Mouse (Mus musculus): Measurements from ENCODE around the gene H2al1d. TPM values are rescaled to one million over a fixed set of nuclear protein-coding genes. Genes with fewer than 3 reads are reported as not detected.
"Not testable (repeated sequence)": the region's sequence is repeated elsewhere in the genome, so short reads cannot be mapped to it uniquely, and the experiment has no call there.

Gene H2al1d
- polyA plus RNA-seq (2012; rRNA removed) = not detected in 2 replicates

GRCm38 (mm10) chrX:11308524-11308923 lies at the start of gene H2al1d:
TSS of gene H2al1d (plus strand) at chrX:11308824.
- not testable (repeated sequence) for H3K36me3 ChIP-seq (ENCODE audit: control insufficient read depth, insufficient read depth, low read length); H3K4me3 ChIP-seq (ENCODE audit: control insufficient read depth, insufficient read depth, low read length); DNase-seq; H3K4me1 ChIP-seq (replicated peaks; ENCODE audit: control insufficient read depth, insufficient read depth, low read length); H3K27ac ChIP-seq (ENCODE audit: control insufficient read depth, insufficient read depth, low read length); H3K27me3 ChIP-seq (ENCODE audit: control insufficient read depth, insufficient read depth, low read length)
- no CpG with 5 or more reads among the region's 6 CpGs for WGBS

- Histone ChIP-seq H3K4me3 (ENCODE audit: control insufficient read depth, insufficient read depth, low read length) (no peak overlapping the region), H3K36me3 (ENCODE audit: control insufficient read depth, insufficient read depth, low read length) (no peaks in the 10 kb centered on the region), H3K27ac (ENCODE audit: control insufficient read depth, insufficient read depth, low read length) (no peak overlapping the region), H3K4me1 (replicated peaks; ENCODE audit: control insufficient read depth, insufficient read depth, low read length) (no peaks in the 10 kb centered on the region), H3K27me3 (ENCODE audit: control insufficient read depth, insufficient read depth, low read length) (no peaks in the 10 kb centered on the region)
- WGBS = 96% methylated on average over 8 of the region's 8 CpGs
- TF ChIP-seq CTCF (IDR thresholded peaks at IDR 0.05; ENCODE audit: borderline replicate concordance, control insufficient read depth, extremely low read depth, insufficient read depth, low read length, poor library complexity) = no peak
- no peak for TF ChIP-seq POLR2A (IDR thresholded peaks at IDR 0.05; ENCODE audit: control insufficient read depth, extremely low read depth, insufficient read depth, low read length, poor library complexity)
- no peak for DNase-seq
Measured at GRCm38 (mm10) chrX:11264918-11265317, 43.7 kb upstream of the H2al1d start.

- Histone ChIP-seq H3K27me3 (ENCODE audit: control insufficient read depth, insufficient read depth, low read length) (no peaks in the 10 kb centered on the region), H3K27ac (ENCODE audit: control insufficient read depth, insufficient read depth, low read length) (no peak overlapping the region), H3K4me1 (replicated peaks; ENCODE audit: control insufficient read depth, insufficient read depth, low read length) (no peaks in the 10 kb centered on the region), H3K36me3 (ENCODE audit: control insufficient read depth, insufficient read depth, low read length) (no peaks in the 10 kb centered on the region), H3K4me3 (ENCODE audit: control insufficient read depth, insufficient read depth, low read length) (no peak overlapping the region)
- 71% methylated on average over 7 of the region's 7 CpGs for WGBS
- no peak for TF ChIP-seq POLR2A (IDR thresholded peaks at IDR 0.05; ENCODE audit: control insufficient read depth, extremely low read depth, insufficient read depth, low read length, poor library complexity)
- no peak for TF ChIP-seq CTCF (IDR thresholded peaks at IDR 0.05; ENCODE audit: borderline replicate concordance, control insufficient read depth, extremely low read depth, insufficient read depth, low read length, poor library complexity)
- no peak for DNase-seq
Measured at GRCm38 (mm10) chrX:11267791-11268190, 40.8 kb upstream of the H2al1d start.

- TF ChIP-seq CTCF (IDR thresholded peaks at IDR 0.05; ENCODE audit: borderline replicate concordance, control insufficient read depth, extremely low read depth, insufficient read depth, low read length, poor library complexity) (no peak), POLR2A (IDR thresholded peaks at IDR 0.05; ENCODE audit: control insufficient read depth, extremely low read depth, insufficient read depth, low read length, poor library complexity) (no peak)
- Histone ChIP-seq H3K36me3 (ENCODE audit: control insufficient read depth, insufficient read depth, low read length) (no peaks in the 10 kb centered on the region), H3K4me3 (ENCODE audit: control insufficient read depth, insufficient read depth, low read length) (no peak overlapping the region), H3K27ac (ENCODE audit: control insufficient read depth, insufficient read depth, low read length) (no peak overlapping the region), H3K4me1 (replicated peaks; ENCODE audit: control insufficient read depth, insufficient read depth, low read length) (no peaks in the 10 kb centered on the region), H3K27me3 (ENCODE audit: control insufficient read depth, insufficient read depth, low read length) (no peaks in the 10 kb centered on the region)
- DNase-seq = no peak
- WGBS = 91% methylated on average over 3 of the region's 3 CpGs
Measured at GRCm38 (mm10) chrX:11269074-11269473, 39.5 kb upstream of the H2al1d start.

- no peak overlapping the region for H3K4me3 ChIP-seq (ENCODE audit: control insufficient read depth, insufficient read depth, low read length)
- no peaks in the 10 kb centered on the region for H3K4me1 ChIP-seq (replicated peaks; ENCODE audit: control insufficient read depth, insufficient read depth, low read length)
- no peak overlapping the region for H3K27ac ChIP-seq (ENCODE audit: control insufficient read depth, insufficient read depth, low read length)
- no peak for TF ChIP-seq POLR2A (IDR thresholded peaks at IDR 0.05; ENCODE audit: control insufficient read depth, extremely low read depth, insufficient read depth, low read length, poor library complexity)
- no peak for TF ChIP-seq CTCF (IDR thresholded peaks at IDR 0.05; ENCODE audit: borderline replicate concordance, control insufficient read depth, extremely low read depth, insufficient read depth, low read length, poor library complexity)
- 96% methylated on average over 3 of the region's 3 CpGs for WGBS
- no peaks in the 10 kb centered on the region for H3K36me3 ChIP-seq (ENCODE audit: control insufficient read depth, insufficient read depth, low read length)
- DNase-seq = no peak
- H3K27me3 ChIP-seq (ENCODE audit: control insufficient read depth, insufficient read depth, low read length) = no peaks in the 10 kb centered on the region
Measured at GRCm38 (mm10) chrX:11273190-11273589, 35.4 kb upstream of the H2al1d start.

GRCm38 (mm10) chrX:11277083-11277482 lies 31.5 kb upstream of the H2al1d start:
- DNase-seq = no peak
- no peaks in the 10 kb centered on the region for H3K4me1 ChIP-seq (replicated peaks; ENCODE audit: control insufficient read depth, insufficient read depth, low read length)
- H3K36me3 ChIP-seq (ENCODE audit: control insufficient read depth, insufficient read depth, low read length) = no peaks in the 10 kb centered on the region
- TF ChIP-seq CTCF (IDR thresholded peaks at IDR 0.05; ENCODE audit: borderline replicate concordance, control insufficient read depth, extremely low read depth, insufficient read depth, low read length, poor library complexity) (no peak), POLR2A (IDR thresholded peaks at IDR 0.05; ENCODE audit: control insufficient read depth, extremely low read depth, insufficient read depth, low read length, poor library complexity) (no peak)
- 97% methylated on average over 6 of the region's 6 CpGs for WGBS
- H3K4me3 ChIP-seq (ENCODE audit: control insufficient read depth, insufficient read depth, low read length) = no peak overlapping the region
- no peaks in the 10 kb centered on the region for H3K27me3 ChIP-seq (ENCODE audit: control insufficient read depth, insufficient read depth, low read length)
- no peak overlapping the region for H3K27ac ChIP-seq (ENCODE audit: control insufficient read depth, insufficient read depth, low read length)

- WGBS = 58% methylated on average over 2 of the region's 2 CpGs
- no peak for TF ChIP-seq POLR2A (IDR thresholded peaks at IDR 0.05; ENCODE audit: control insufficient read depth, extremely low read depth, insufficient read depth, low read length, poor library complexity)
Measured at GRCm38 (mm10) chrX:11280741-11281140, 27.9 kb upstream of the H2al1d start.

More at GRCm38 (mm10) chrX:11280741-11281140, 27.9 kb upstream of the H2al1d start:
- Histone ChIP-seq H3K4me3 (ENCODE audit: control insufficient read depth, insufficient read depth, low read length) (no peak overlapping the region), H3K36me3 (ENCODE audit: control insufficient read depth, insufficient read depth, low read length) (no peaks in the 10 kb centered on the region), H3K4me1 (replicated peaks; ENCODE audit: control insufficient read depth, insufficient read depth, low read length) (no peaks in the 10 kb centered on the region), H3K27me3 (ENCODE audit: control insufficient read depth, insufficient read depth, low read length) (no peaks in the 10 kb centered on the region), H3K27ac (ENCODE audit: control insufficient read depth, insufficient read depth, low read length) (no peak overlapping the region)
- no peak for DNase-seq
